Mouse (Mus musculus) neural tube, embryonic 11.5 days (tissue): ENCODE measurements around the gene Cd300lg. TPM values are rescaled to one million over a fixed set of nuclear protein-coding genes. Genes with fewer than 3 reads are reported as not detected.
A peak's percentile ranks its signal among the peaks of the same experiment; 100 is the strongest.

Source experiments
- ATAC-seq: fragments of 200-750 bp; cut with Nextera tagmentation; 2 replicates; pipeline ENCODE4 v1.8.0; 2017; ENCODE audit warnings: moderate number of reproducible peaks, mild to moderate bottlenecking, moderate TSS enrichment, moderate library complexity; ENCODE audit not compliant: insufficient read depth, low FRiP score, low TSS enrichment
- DNase-seq: peaks from one replicate; pipeline ENCODE4 v3.0.0-alpha.2; 2015; ENCODE audit warnings: low spot score
- H3K27ac ChIP-seq: fragments of 300-500 bp; sonication (generic); 2 replicates; pipeline ENCODE4 v1.5.1; 2014; ENCODE audit warnings: low read depth, mild to moderate bottlenecking, low read length
- H3K27me3 ChIP-seq: fragments of 300-500 bp; sonication (generic); 2 replicates; pipeline ENCODE4 v1.6.1; 2014; ENCODE audit warnings: mild to moderate bottlenecking, low read length, mixed read lengths; ENCODE audit not compliant: control insufficient read depth, insufficient read depth
- H3K36me3 ChIP-seq: fragments of 300-500 bp; sonication (generic); 2 replicates; pipeline ENCODE4 v1.6.1; 2014; ENCODE audit warnings: mild to moderate bottlenecking, low read length, moderate library complexity, mixed read lengths; ENCODE audit not compliant: control insufficient read depth, insufficient read depth
- H3K4me1 ChIP-seq: fragments of 300-500 bp; sonication (generic); 2 replicates; pipeline ENCODE4 v1.6.1; 2014; ENCODE audit warnings: low read length, mixed read lengths; ENCODE audit not compliant: control insufficient read depth, insufficient read depth
- H3K4me2 ChIP-seq: fragments of 300-500 bp; sonication (generic); 2 replicates; pipeline ENCODE4 v1.6.1; 2014; ENCODE audit warnings: low read depth, mild to moderate bottlenecking, moderate library complexity
- H3K4me3 ChIP-seq: fragments of 300-500 bp; sonication (generic); 2 replicates; pipeline ENCODE4 v1.5.1; 2014; ENCODE audit warnings: low read depth, low read length
- H3K9ac ChIP-seq: fragments of 300-500 bp; sonication (generic); 2 replicates; pipeline ENCODE4 v1.6.1; 2014; ENCODE audit warnings: mild to moderate bottlenecking, low read length
- H3K9me3 ChIP-seq: fragments of 300-500 bp; sonication (generic); 2 replicates; pipeline ENCODE4 v1.6.1; 2016; ENCODE audit warnings: low read length; ENCODE audit not compliant: control insufficient read depth
- WGBS: fragments of 180-500 bp; shearing (Covaris S2); extraction: QIAGEN DNeasy Blood & Tissue Kit; methylation state at CpG from one replicate; pipeline ENCODE4 v1.1.7; 2014; 5-methylcytosine and 5-hydroxymethylcytosine counted together
- polyA plus RNA-seq: library from polyadenylated mRNA; unstranded; fragments of >200 nt; fragmentation: Nextera tagmentation; extraction: Ambion mirVana; gene quantifications from 2 replicates; pipeline ENCODE4 v1.2.1, GENCODE M21; 2014

The Cd300lg gene
- polyA plus RNA-seq, 1 experiment from 2014 or later: 0.12 TPM

GRCm38 (mm10) chr11:102028087-102028816 is 13.1 kb upstream of the Cd300lg start, which contains the start of gene Mpp3:
Mpp3 (minus strand) TSS chr11:102028461.
- no peaks in the 10 kb centered on the region for H3K36me3 ChIP-seq
- H3K27ac ChIP-seq: peak within 1 kb of the TSS; percentile 95
- H3K27me3 ChIP-seq: no peaks in the 10 kb centered on the region
- H3K9me3 ChIP-seq: no peaks in the 10 kb centered on the region
- H3K4me3 ChIP-seq: peak within 1 kb of the TSS; percentile 50
- H3K4me1 ChIP-seq: peaks cover 29% of the 10 kb centered on the region
- H3K9ac ChIP-seq: peak within 1 kb of the TSS; percentile 47; the same call in 1 of the 2 replicates
- peak within 1 kb of the TSS; percentile 88 for H3K4me2 ChIP-seq
- 77% methylated on average over 6 of the region's 6 CpGs for WGBS
- no peak for ATAC-seq
- no peak for DNase-seq

- no peak overlapping the region for H3K9ac ChIP-seq
- no peak overlapping the region for H3K27ac ChIP-seq
- DNase-seq: no peak
- no peaks in the 10 kb centered on the region for H3K27me3 ChIP-seq
- H3K4me3 ChIP-seq: no peak overlapping the region
- peaks cover 24% of the 10 kb centered on the region for H3K4me1 ChIP-seq
- no peak overlapping the region for H3K4me2 ChIP-seq
- 90% methylated on average over 4 of the region's 4 CpGs for WGBS
- H3K36me3 ChIP-seq: no peaks in the 10 kb centered on the region
- no peaks in the 10 kb centered on the region for H3K9me3 ChIP-seq
- no peak for ATAC-seq
Observed at GRCm38 (mm10) chr11:102029304-102029703, 12.0 kb upstream of the Cd300lg start.

- 40% methylated on average over 7 of the region's 7 CpGs for WGBS
- no peaks in the 10 kb centered on the region for H3K36me3 ChIP-seq
- no peaks in the 10 kb centered on the region for H3K27me3 ChIP-seq
- ATAC-seq: no peak
- H3K4me1 ChIP-seq: peaks cover 21% of the 10 kb centered on the region
- H3K9ac ChIP-seq: no peak overlapping the region
- no peak overlapping the region for H3K27ac ChIP-seq
- no peak overlapping the region for H3K4me3 ChIP-seq
- no peak for DNase-seq
- H3K9me3 ChIP-seq: no peaks in the 10 kb centered on the region
- no peak overlapping the region for H3K4me2 ChIP-seq
Observed at GRCm38 (mm10) chr11:102029966-102030365, 11.3 kb upstream of the Cd300lg start.

GRCm38 (mm10) chr11:102031149-102031548 is 10.2 kb upstream of the Cd300lg start:
- no peak overlapping the region for H3K4me2 ChIP-seq
- no peaks in the 10 kb centered on the region for H3K9me3 ChIP-seq
- no peaks in the 10 kb centered on the region for H3K36me3 ChIP-seq
- peaks cover 10% of the 10 kb centered on the region for H3K4me1 ChIP-seq
- no peak overlapping the region for H3K27ac ChIP-seq
- H3K27me3 ChIP-seq: no peaks in the 10 kb centered on the region
- no peak overlapping the region for H3K9ac ChIP-seq
- H3K4me3 ChIP-seq: no peak overlapping the region
- ATAC-seq (no peak), DNase-seq (no peak)
- 86% methylated on average over 7 of the region's 7 CpGs for WGBS

- no peak overlapping the region for H3K4me3 ChIP-seq
- no peak overlapping the region for H3K9ac ChIP-seq
- H3K36me3 ChIP-seq: no peaks in the 10 kb centered on the region
- no peaks in the 10 kb centered on the region for H3K27me3 ChIP-seq
- H3K9me3 ChIP-seq: no peaks in the 10 kb centered on the region
- ATAC-seq (no peak), DNase-seq (no peak)
- H3K4me2 ChIP-seq: no peak overlapping the region
- 0 out of 2 replicates have a peak, but pooled peaks cover 2% of the 10 kb centered on the region for H3K4me1 ChIP-seq
- 91% methylated on average over 12 of the region's 12 CpGs for WGBS
- no peak overlapping the region for H3K27ac ChIP-seq
Observed at GRCm38 (mm10) chr11:102033055-102033591, 8.2 kb upstream of the Cd300lg start.

GRCm38 (mm10) chr11:102034887-102035286 is 6.4 kb upstream of the Cd300lg start:
- no peak overlapping the region for H3K9ac ChIP-seq
- no peak overlapping the region for H3K4me2 ChIP-seq
- no peaks in the 10 kb centered on the region for H3K36me3 ChIP-seq
- no peak for ATAC-seq
- no peaks in the 10 kb centered on the region for H3K4me1 ChIP-seq
- H3K4me3 ChIP-seq: no peak overlapping the region
- no peak overlapping the region for H3K27ac ChIP-seq
- H3K27me3 ChIP-seq: no peaks in the 10 kb centered on the region
- no peaks in the 10 kb centered on the region for H3K9me3 ChIP-seq
- WGBS: 78% methylated on average over 8 of the region's 8 CpGs
- DNase-seq: no peak

GRCm38 (mm10) chr11:102035456-102035960 is 5.8 kb upstream of the Cd300lg start:
- H3K9me3 ChIP-seq: no peaks in the 10 kb centered on the region
- no peaks in the 10 kb centered on the region for H3K4me1 ChIP-seq
- H3K27me3 ChIP-seq: no peaks in the 10 kb centered on the region
- H3K27ac ChIP-seq: no peak overlapping the region
- H3K36me3 ChIP-seq: no peaks in the 10 kb centered on the region
- no peak overlapping the region for H3K9ac ChIP-seq
- ATAC-seq (no peak), DNase-seq (no peak)
- 80% methylated on average over 5 of the region's 5 CpGs for WGBS
- no peak overlapping the region for H3K4me3 ChIP-seq
- no peak overlapping the region for H3K4me2 ChIP-seq

- Histone ChIP-seq H3K4me3 (no peak overlapping the region), H3K27me3 (no peaks in the 10 kb centered on the region), H3K36me3 (no peaks in the 10 kb centered on the region), H3K9me3 (no peaks in the 10 kb centered on the region), H3K4me2 (no peak overlapping the region), H3K4me1 (no peaks in the 10 kb centered on the region), H3K27ac (no peak overlapping the region), H3K9ac (no peak overlapping the region)
- DNase-seq (no peak), ATAC-seq (no peak)
- WGBS: 84% methylated on average over 7 of the region's 7 CpGs
Observed at GRCm38 (mm10) chr11:102036336-102036735, 5.0 kb upstream of the Cd300lg start.

GRCm38 (mm10) chr11:102037789-102038188 is 3.5 kb upstream of the Cd300lg start:
- H3K9me3 ChIP-seq: no peaks in the 10 kb centered on the region
- no peak overlapping the region for H3K4me2 ChIP-seq
- no peak overlapping the region for H3K4me3 ChIP-seq
- ATAC-seq (no peak), DNase-seq (no peak)
- no peaks in the 10 kb centered on the region for H3K27me3 ChIP-seq
- no peak overlapping the region for H3K27ac ChIP-seq
- no peaks in the 10 kb centered on the region for H3K4me1 ChIP-seq
- no peaks in the 10 kb centered on the region for H3K36me3 ChIP-seq
- WGBS: 76% methylated on average over 6 of the region's 6 CpGs
- no peak overlapping the region for H3K9ac ChIP-seq
